Comparison of ENCODE assay signal across 18 mouse cellular contexts in the genomic region with DNA sequence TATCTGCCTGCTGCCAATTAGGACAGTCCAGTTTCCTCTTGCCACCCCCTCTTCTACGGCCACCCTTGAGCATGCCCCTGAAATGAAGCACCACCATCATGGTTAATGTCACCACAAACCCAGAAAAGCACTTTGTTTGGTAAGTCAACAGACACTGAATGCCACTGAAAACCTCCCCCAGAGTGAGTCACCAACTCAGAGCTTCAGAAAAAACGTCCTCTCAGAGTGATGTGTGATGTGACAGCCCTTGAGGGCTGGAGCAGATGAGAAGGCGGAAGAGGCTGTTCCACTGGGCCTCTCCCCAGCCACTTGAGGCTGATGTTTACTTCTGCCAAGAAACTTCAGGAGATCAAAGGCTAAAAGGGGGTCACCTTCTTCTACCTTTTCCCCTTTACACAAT. TPM values are rescaled to one million over a fixed set of nuclear protein-coding genes. Genes with fewer than 3 reads are reported as not detected.
DNase-seq lines count a peak whose midpoint lies in the region; ATAC-seq and TF ChIP-seq lines count a peak whose summit lies in the region.
"Had no signal": no experiment of that assay in that cellular context is flagged by ENCODE, and none has a peak within 500 bp of the region (broad histone marks: within the 10 kb centered on the region; RNA-seq: fewer than 3 reads in every experiment).

No protein-coding gene starts in this region.

- no peaks in the 10 kb centered on the region for H3K36me3 ChIP-seq in kidney, postnatal 0 days (ENCODE audit: insufficient read depth, low read length)
- no peaks in the 10 kb centered on the region for H3K36me3 ChIP-seq in C2C12 (ENCODE audit: control insufficient read depth, insufficient read depth)
- H3K36me3 ChIP-seq: limb, embryonic 13.5 days; lung, embryonic 15.5 days; midbrain, embryonic 13.5 days; neural tube, embryonic 12.5 days had no signal

- peaks cover 7% of the 10 kb centered on the region; the same call in 1 of the 2 replicates for H3K4me1 ChIP-seq in kidney, postnatal 0 days (replicated peaks; ENCODE audit: insufficient read depth, low read length)

- no peak overlapping the region for H3K4me3 ChIP-seq in kidney, postnatal 0 days (replicated peaks; ENCODE audit: low read depth, low read length)
- H3K4me3 ChIP-seq in C2C12 (ENCODE audit: insufficient read depth, poor library complexity, severe bottlenecking): no peak overlapping the region
- H3K4me3 ChIP-seq: limb, embryonic 13.5 days; lung, embryonic 15.5 days; midbrain, embryonic 13.5 days; neural tube, embryonic 12.5 days had no signal

- H3K79me3 ChIP-seq in C2C12 (ENCODE audit: low read depth): no peaks in the 10 kb centered on the region

- no peak overlapping the region for H3K9ac ChIP-seq in kidney, postnatal 0 days (ENCODE audit: low read depth, low read length)
- H3K9ac ChIP-seq: forebrain, postnatal 0 days; limb, embryonic 13.5 days; lung, embryonic 15.5 days; midbrain, embryonic 13.5 days; neural tube, embryonic 12.5 days had no signal

- no peak for TF ChIP-seq CTCF in kidney, postnatal 0 days (IDR thresholded peaks at IDR 0.05; ENCODE audit: low read depth)
- TF ChIP-seq CTCF in C2C12 (IDR thresholded peaks at IDR 0.05; ENCODE audit: control insufficient read depth, insufficient read depth, insufficient read length): no peak

- no peaks in the 10 kb centered on the region for H3K79me2 ChIP-seq in C2C12 (ENCODE audit: control insufficient read depth, insufficient read depth)

- peaks cover 8% of the 10 kb centered on the region; the same call in 1 of the 2 replicates for H3K27me3 ChIP-seq in kidney, postnatal 0 days (ENCODE audit: insufficient read depth, low read length)
- H3K27me3 ChIP-seq in C2C12 (ENCODE audit: control insufficient read depth, insufficient read depth, insufficient read length): peaks cover 32% of the 10 kb centered on the region

- no peak overlapping the region for H3ac ChIP-seq in C2C12 (ENCODE audit: control insufficient read depth, insufficient read length, low read depth)

- no peaks in the 10 kb centered on the region for H3K9me3 ChIP-seq in kidney, postnatal 0 days (replicated peaks; ENCODE audit: low read length)
- H3K9me3 ChIP-seq: limb, embryonic 13.5 days; lung, embryonic 15.5 days; midbrain, embryonic 13.5 days; neural tube, embryonic 12.5 days had no signal

- no peak overlapping the region for H3K4me2 ChIP-seq in kidney, postnatal 0 days (ENCODE audit: low read length)
- H3K4me2 ChIP-seq: limb, embryonic 13.5 days; lung, embryonic 15.5 days; midbrain, embryonic 13.5 days; neural tube, embryonic 12.5 days had no signal

- no peak for DNase-seq in frontal cortex, postnatal 10 days (ENCODE audit: low spot score in 2 of 2)
- peak; percentile 7 for DNase-seq in kidney, postnatal 0 days (ENCODE audit: low spot score)
- DNase-seq in kidney, postnatal 25 days: no peak
- DNase-seq in lung, postnatal 10 days: peak; percentile 42
- no peak for DNase-seq in gastrocnemius, postnatal 4 days (ENCODE audit: low spot score in 2 of 2)
- DNase-seq in cerebellum, adult 9-11 months: no peak
- DNase-seq: cerebellum, adult 11 months; forebrain, postnatal 0 days; kidney, adult 9 months; right cerebral cortex, postnatal 14 days; thymus, postnatal 4 days had no signal

- ATAC-seq in frontal cortex, adult (ENCODE audit: low TSS enrichment): peak; percentile 31; the same call in 1 of the 2 replicates
- ATAC-seq in kidney, postnatal 0 days (replicated peaks; ENCODE audit: low FRiP score, low read depth): no peak
- ATAC-seq: forebrain, postnatal 0 days; hindbrain, postnatal 0 days; midbrain, embryonic 13.5 days had no signal

- H3K27ac ChIP-seq in kidney, postnatal 0 days: no peak overlapping the region
- H3K27ac ChIP-seq: hindbrain, postnatal 0 days; limb, embryonic 13.5 days; lung, embryonic 15.5 days; midbrain, embryonic 13.5 days; neural tube, embryonic 12.5 days had no signal

- WGBS in kidney, postnatal 0 days: 45% methylated on average over 3 of the region's 3 CpGs

TF ChIP-seq in C2C12, 6 proteins besides CTCF, POLR2A, EP300 and RAD21:
- no peak for TF ChIP-seq USF1 (IDR thresholded peaks at IDR 0.05; ENCODE audit: low read depth)
- TF ChIP-seq MYOD1 (IDR thresholded peaks at IDR 0.05; ENCODE audit: control insufficient read depth, insufficient read length, low read depth): no peak
- peak; percentile 37 for TF ChIP-seq MAX (IDR thresholded peaks at IDR 0.05)
- no peak for TF ChIP-seq FOSL1 (IDR thresholded peaks at IDR 0.05; ENCODE audit: insufficient read depth, low read length, poor library complexity, severe bottlenecking)

RNA-seq across cellular contexts. Expression of a gene that starts 4.4 kb away (rescaled TPM):
- polyA plus RNA-seq in kidney, postnatal 0 days (2015; fragmentation: Nextera tagmentation; extraction: Ambion mirVana): 12.3 and 14.0 TPM in 2 replicates
- polyA plus RNA-seq in C2C12 (2012; fragmentation: generic; extraction: Trizol): 20.6 TPM
- total RNA-seq in gastrocnemius, postnatal 4 days (2021): 100 to 1,000 TPM in 1 of 2 experiments, 10 to 100 TPM in 1; 84.0 to 106 TPM

Comparison
In these comparisons a context has a peak if more than half of its experiments do, and no peak if none do; other contexts are left out.
1. DNase-seq: peak in kidney, postnatal 0 days (single experiment) and lung, postnatal 10 days (single experiment); none in frontal cortex, postnatal 10 days (0 of 2), kidney, postnatal 25 days (0 of 2), gastrocnemius, postnatal 4 days (0 of 2) and cerebellum, adult 9-11 months (single experiment).